Mouse (Mus musculus) splenic B cell, adult 2 months (primary cell): ENCODE measurements around the gene Hsf2bp.
A peak's percentile ranks its signal among the peaks of the same experiment; 100 is the strongest.

Experiments
- DNase-seq: peaks from one replicate; pipeline ENCODE4 v3.0.0-alpha.2; 2011; ENCODE audit warnings: low read depth, low spot score
- H3K27me3 ChIP-seq: 2 replicates; pipeline ENCODE4 v1.6.1; 2012; ENCODE audit warnings: mild to moderate bottlenecking, low read length, moderate library complexity, mixed read lengths; ENCODE audit not compliant: control insufficient read depth, poor library complexity, insufficient read depth, severe bottlenecking
- H3K36me3 ChIP-seq: 2 replicates; pipeline ENCODE4 v1.6.1; 2012; ENCODE audit warnings: mild to moderate bottlenecking, low read length, moderate library complexity, mixed read lengths; ENCODE audit not compliant: control insufficient read depth, poor library complexity, insufficient read depth, severe bottlenecking

Gene Hsf2bp

GRCm38 (mm10) chr17:32018127-32018894, 17.8 kb downstream of the Hsf2bp start:
- DNase-seq, result no peak
- H3K36me3 ChIP-seq, result no peaks in the 10 kb centered on the region
- H3K27me3 ChIP-seq, result no peaks in the 10 kb centered on the region

- H3K27me3 ChIP-seq, result no peaks in the 10 kb centered on the region
- H3K36me3 ChIP-seq, result no peaks in the 10 kb centered on the region
- DNase-seq, result no peak
Observed at GRCm38 (mm10) chr17:32016481-32016880, 19.7 kb downstream of the Hsf2bp start.

GRCm38 (mm10) chr17:32013659-32014058, 22.5 kb downstream of the Hsf2bp start:
- H3K27me3 ChIP-seq, result no peaks in the 10 kb centered on the region
- no peaks in the 10 kb centered on the region for H3K36me3 ChIP-seq
- DNase-seq, result no peak

GRCm38 (mm10) chr17:32012254-32012653, 23.9 kb downstream of the Hsf2bp start:
- Histone ChIP-seq H3K27me3 (no peaks in the 10 kb centered on the region), H3K36me3 (no peaks in the 10 kb centered on the region)
- DNase-seq, result no peak

- DNase-seq, result peak; percentile 26
- H3K27me3 ChIP-seq, result no peaks in the 10 kb centered on the region
- H3K36me3 ChIP-seq, result no peaks in the 10 kb centered on the region
Observed at GRCm38 (mm10) chr17:32011694-32012093, 24.5 kb downstream of the Hsf2bp start.

GRCm38 (mm10) chr17:32006800-32007199, 29.3 kb downstream of the Hsf2bp start:
- Histone ChIP-seq H3K27me3 (no peaks in the 10 kb centered on the region), H3K36me3 (no peaks in the 10 kb centered on the region)
- no peak for DNase-seq

- no peak for DNase-seq
- Histone ChIP-seq H3K36me3 (no peaks in the 10 kb centered on the region), H3K27me3 (no peaks in the 10 kb centered on the region)
Observed at GRCm38 (mm10) chr17:32003251-32003650, 32.9 kb downstream of the Hsf2bp start.

- Histone ChIP-seq H3K27me3 (no peaks in the 10 kb centered on the region), H3K36me3 (no peaks in the 10 kb centered on the region)
- no peak for DNase-seq
Observed at GRCm38 (mm10) chr17:31998351-31998750, 37.8 kb downstream of the Hsf2bp start.

- Histone ChIP-seq H3K36me3 (no peaks in the 10 kb centered on the region), H3K27me3 (no peaks in the 10 kb centered on the region)
- DNase-seq, result no peak
Observed at GRCm38 (mm10) chr17:31996331-31996730, 39.8 kb downstream of the Hsf2bp start.

GRCm38 (mm10) chr17:31995784-31996183, 40.4 kb downstream of the Hsf2bp start:
- no peaks in the 10 kb centered on the region for H3K27me3 ChIP-seq
- DNase-seq, result no peak
- no peaks in the 10 kb centered on the region for H3K36me3 ChIP-seq

- Histone ChIP-seq H3K36me3 (no peaks in the 10 kb centered on the region), H3K27me3 (no peaks in the 10 kb centered on the region)
- DNase-seq, result no peak
Observed at GRCm38 (mm10) chr17:31994132-31994531, 42.0 kb downstream of the Hsf2bp start.

GRCm38 (mm10) chr17:31993354-31993753, 42.8 kb downstream of the Hsf2bp start:
- no peak for DNase-seq
- no peaks in the 10 kb centered on the region for H3K36me3 ChIP-seq
- no peaks in the 10 kb centered on the region for H3K27me3 ChIP-seq

- DNase-seq, result no peak
- no peaks in the 10 kb centered on the region for H3K27me3 ChIP-seq
- no peaks in the 10 kb centered on the region for H3K36me3 ChIP-seq
Observed at GRCm38 (mm10) chr17:31992004-31992403, 44.1 kb downstream of the Hsf2bp start.

GRCm38 (mm10) chr17:31989035-31989434, 47.1 kb downstream of the Hsf2bp start:
- H3K36me3 ChIP-seq, result no peaks in the 10 kb centered on the region
- DNase-seq, result no peak

GRCm38 (mm10) chr17:31986915-31987314, 49.2 kb downstream of the Hsf2bp start:
- Histone ChIP-seq H3K27me3 (no peaks in the 10 kb centered on the region), H3K36me3 (no peaks in the 10 kb centered on the region)
- DNase-seq, result no peak

More at GRCm38 (mm10) chr17:31989035-31989434, 47.1 kb downstream of the Hsf2bp start:
- no peaks in the 10 kb centered on the region for H3K27me3 ChIP-seq

GRCm38 (mm10) chr17:31983491-31983890, 52.7 kb downstream of the Hsf2bp start:
- Histone ChIP-seq H3K36me3 (no peaks in the 10 kb centered on the region), H3K27me3 (no peaks in the 10 kb centered on the region)
- DNase-seq, result no peak
